Mouse (Mus musculus): ENCODE measurements around the gene Nav2.

DNA sequence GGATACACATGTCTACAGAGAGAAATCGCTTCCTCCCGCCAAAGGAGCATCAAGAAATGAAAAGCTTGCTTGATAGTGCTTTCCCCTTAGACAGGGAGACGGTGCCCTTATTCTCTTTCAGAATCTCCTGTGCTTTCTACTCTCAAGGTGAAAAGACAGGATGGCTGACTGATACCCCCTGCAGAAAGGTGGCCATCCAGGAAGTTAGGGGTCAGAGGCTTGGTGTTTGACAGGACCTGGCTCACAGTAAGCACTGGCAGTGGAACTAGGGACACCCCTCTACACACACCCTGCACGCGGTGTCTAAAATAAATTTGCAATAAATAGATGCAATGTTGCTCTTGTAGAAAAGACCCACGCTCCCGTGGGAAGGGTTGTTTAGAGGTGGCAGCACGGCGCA, 723.4 kb downstream of the Nav2 start:
- no peak for TF ChIP-seq POLR2A (IDR thresholded peaks at IDR 0.05; ENCODE audit: insufficient read depth, low read depth, low read length)
- TF ChIP-seq CTCF (IDR thresholded peaks at IDR 0.05): no peak

Measured in heart, adult 2 months (tissue).